Mouse (Mus musculus) splenic B cell, adult 2 months (primary cell): ENCODE data around the gene Gjc1.

Experiments
- DNase-seq: peaks from one replicate; pipeline ENCODE4 v3.0.0-alpha.2; 2011; ENCODE audit warnings: low read depth, low spot score
- H3K27me3 ChIP-seq: 2 replicates; pipeline ENCODE4 v1.6.1; 2012; ENCODE audit warnings: mild to moderate bottlenecking, low read length, moderate library complexity, mixed read lengths; ENCODE audit not compliant: control insufficient read depth, poor library complexity, insufficient read depth, severe bottlenecking
- H3K36me3 ChIP-seq: 2 replicates; pipeline ENCODE4 v1.6.1; 2012; ENCODE audit warnings: mild to moderate bottlenecking, low read length, moderate library complexity, mixed read lengths; ENCODE audit not compliant: control insufficient read depth, poor library complexity, insufficient read depth, severe bottlenecking

Gjc1 gene

DNA sequence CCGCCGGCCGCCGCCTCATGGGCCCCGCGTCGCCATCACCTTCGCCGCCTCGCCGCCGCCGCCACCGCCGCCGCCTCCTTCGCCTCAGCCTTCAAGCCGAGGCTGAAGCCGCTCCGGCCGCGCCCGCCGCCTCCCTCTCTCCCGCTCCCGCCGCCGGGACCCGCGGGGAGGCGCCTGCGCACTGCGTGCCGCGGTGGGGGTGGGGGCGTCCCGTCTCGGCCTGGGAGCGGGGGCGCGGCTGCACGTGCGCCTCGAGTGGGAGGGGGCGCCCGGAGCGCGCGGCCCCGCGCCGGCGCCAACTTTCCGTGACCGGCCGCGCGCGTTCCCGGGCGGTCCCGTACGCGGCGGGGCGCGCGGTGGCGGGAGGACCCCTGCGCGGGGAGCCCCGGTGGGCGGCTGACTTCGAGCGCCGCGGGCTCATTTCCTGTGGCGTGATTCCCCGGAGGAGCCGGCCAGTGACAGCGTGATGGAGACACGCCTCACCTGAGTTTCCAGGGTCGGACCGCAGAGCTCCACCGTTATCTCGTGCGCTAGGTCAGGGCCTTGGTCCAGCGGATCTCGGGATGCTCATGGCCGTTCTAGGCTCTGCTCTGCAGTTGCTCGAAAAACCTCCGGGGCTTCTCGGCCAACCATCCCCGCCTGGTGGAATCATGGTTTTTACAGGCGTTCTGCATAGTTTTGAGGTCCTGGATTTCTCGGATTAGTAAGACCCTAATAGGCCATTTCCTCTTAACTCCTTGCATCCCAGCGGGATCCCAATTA is at the start of gene Gjc1:
Gene Gjc1 (minus strand): TSS at position 680 of the 762 bp plus-strand sequence.
- H3K36me3 ChIP-seq: no peaks in the 10 kb centered on the region
- peaks cover 4% of the 10 kb centered on the region for H3K27me3 ChIP-seq
- DNase-seq: peak; percentile 30

DNA sequence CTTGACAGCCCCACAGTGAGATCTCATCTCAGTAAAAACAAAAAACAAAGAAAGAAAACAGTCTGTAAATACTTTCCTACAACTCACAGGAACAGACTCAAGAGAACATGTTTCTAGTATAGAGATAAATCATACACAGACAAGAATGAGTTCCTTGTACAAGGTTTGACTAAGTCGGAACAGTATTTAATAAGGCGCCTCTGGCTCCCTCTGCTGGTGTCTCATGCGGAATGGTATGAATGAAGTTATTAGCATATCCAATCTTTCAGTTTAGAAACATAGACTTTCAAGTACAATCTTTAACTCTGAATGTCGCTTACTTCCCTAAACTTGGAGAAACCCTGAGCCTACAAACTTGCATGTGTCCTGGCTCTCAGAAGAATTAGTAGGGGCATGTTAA is 44.8 kb upstream of the Gjc1 start:
- DNase-seq: peak; percentile 63
- Histone ChIP-seq H3K27me3 (no peaks in the 10 kb centered on the region), H3K36me3 (peaks cover 18% of the 10 kb centered on the region)

DNA sequence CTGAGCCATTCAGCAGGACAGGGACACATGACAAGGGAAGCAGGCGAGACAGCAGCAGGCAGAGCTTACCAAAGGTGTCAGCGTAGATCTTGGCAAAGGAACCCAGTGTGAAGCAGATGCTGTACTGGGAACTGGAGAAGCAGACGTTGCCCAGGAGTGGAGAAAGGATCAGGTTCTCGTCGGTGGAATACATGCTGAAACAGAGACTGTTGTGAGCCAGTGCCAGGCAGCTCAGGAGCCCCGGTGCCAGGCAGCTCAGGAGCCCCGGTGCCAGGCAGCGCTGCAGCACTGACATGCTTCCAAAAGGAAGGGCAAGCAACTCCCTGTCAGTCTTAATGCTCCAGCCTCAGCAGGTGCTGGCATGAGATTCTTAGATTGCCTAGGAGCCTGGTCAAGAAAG is 40.4 kb upstream of the Gjc1 start:
- H3K27me3 ChIP-seq: no peaks in the 10 kb centered on the region
- DNase-seq: no peak
- H3K36me3 ChIP-seq: peaks cover 6% of the 10 kb centered on the region

GRCm38 (mm10) chr11:102858951-102859350 is 39.5 kb upstream of the Gjc1 start:
- Histone ChIP-seq H3K27me3 (no peaks in the 10 kb centered on the region), H3K36me3 (peaks cover 12% of the 10 kb centered on the region)
- DNase-seq: no peak

DNA sequence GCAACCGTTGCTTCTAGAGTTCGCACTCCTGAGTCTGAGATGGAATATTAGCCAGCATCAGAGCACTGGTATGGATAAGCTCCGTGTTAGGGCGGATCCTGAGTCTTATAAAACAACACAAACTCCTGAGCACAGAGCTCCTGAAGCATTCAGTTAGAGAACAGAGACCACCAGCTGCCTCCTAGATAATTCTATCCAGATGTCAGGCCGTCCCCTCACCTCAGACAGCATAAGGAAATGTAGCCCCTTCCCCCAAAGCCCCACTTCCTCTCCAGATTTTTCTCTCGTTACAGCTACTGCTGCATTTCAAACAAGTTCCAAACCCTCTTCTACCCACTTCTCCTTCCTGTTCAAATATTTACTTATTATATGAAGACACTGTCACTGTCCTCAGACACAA is 36.4 kb upstream of the Gjc1 start:
- DNase-seq: no peak

DNA sequence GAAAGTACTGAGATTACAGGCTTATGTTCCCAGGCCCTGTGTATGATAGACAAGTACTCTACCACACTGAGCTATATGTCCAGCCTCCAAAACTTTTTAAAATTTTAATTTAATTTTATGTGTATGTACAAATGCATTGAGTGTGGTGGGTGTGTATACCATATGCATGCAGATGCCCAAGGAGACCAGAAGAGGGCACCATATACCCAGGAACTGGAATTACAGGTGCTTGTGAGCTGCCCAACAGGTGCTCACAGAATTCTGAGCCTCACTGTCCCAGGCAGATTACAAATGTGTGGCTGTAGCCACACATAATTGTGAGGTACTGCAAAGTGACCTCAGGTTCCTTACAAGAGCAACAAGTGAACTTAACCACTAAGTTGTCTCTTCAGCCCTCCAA is 34.3 kb upstream of the Gjc1 start:
- peaks cover 19% of the 10 kb centered on the region for H3K36me3 ChIP-seq
- DNase-seq: peak; percentile 11
- H3K27me3 ChIP-seq: no peaks in the 10 kb centered on the region

More for the DNA sequence above, 36.4 kb upstream of the Gjc1 start:
- peaks cover 20% of the 10 kb centered on the region for H3K36me3 ChIP-seq
- H3K27me3 ChIP-seq: no peaks in the 10 kb centered on the region

DNA sequence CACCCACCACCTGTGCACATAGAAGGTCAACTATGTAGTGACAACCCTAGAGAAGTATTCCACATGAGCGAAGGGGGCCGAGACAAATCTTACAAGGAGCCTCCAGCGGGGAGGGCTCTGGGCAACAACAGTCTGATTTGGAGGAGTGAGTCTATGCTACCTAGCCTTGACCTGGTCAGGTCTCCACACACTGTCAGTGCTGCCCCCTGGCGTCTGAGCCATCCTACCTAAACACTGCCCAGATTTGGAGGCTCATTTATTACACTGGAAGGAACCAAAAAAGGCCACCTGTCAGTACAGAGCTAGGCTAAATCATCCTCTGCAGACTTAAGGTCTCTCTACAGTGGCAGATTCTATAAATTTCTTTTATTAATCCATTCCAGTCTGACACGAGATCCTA is 32.4 kb upstream of the Gjc1 start:
- peaks cover 29% of the 10 kb centered on the region for H3K36me3 ChIP-seq
- peak; percentile 37 for DNase-seq
- no peaks in the 10 kb centered on the region for H3K27me3 ChIP-seq

- DNase-seq: no peak
- Histone ChIP-seq H3K27me3 (no peaks in the 10 kb centered on the region), H3K36me3 (peaks cover 27% of the 10 kb centered on the region)
Measured at GRCm38 (mm10) chr11:102845926-102846325, 26.4 kb upstream of the Gjc1 start.

DNA sequence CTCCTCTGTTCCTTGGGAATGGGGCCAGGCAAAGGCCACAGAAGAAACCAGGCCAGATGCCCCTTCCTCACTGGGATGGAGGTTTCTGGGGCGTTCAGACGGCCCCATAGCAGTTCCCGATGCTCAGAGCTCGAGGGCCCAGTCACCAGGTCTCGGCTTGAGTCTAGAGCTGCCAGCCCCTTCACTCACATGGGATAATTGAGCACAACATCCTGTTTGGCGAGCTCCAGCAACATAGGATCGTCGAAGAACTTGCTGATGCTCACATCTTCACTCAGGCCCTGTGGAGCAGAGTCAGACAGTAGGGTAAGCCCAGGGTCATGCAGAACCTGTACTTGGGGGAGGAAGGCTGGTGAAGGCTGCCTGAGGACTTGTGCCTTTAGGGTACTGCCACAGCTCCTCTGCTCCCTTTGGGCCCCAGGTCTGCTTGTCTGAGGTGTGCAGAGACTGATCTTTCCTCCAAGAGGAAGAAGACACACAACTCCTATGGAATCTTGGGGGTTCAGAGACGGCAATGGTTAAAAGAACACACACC is 19.2 kb upstream of the Gjc1 start:
- Histone ChIP-seq H3K27me3 (no peaks in the 10 kb centered on the region), H3K36me3 (peaks cover 7% of the 10 kb centered on the region)
- no peak for DNase-seq

- Histone ChIP-seq H3K27me3 (no peaks in the 10 kb centered on the region), H3K36me3 (peaks cover 7% of the 10 kb centered on the region)
- no peak for DNase-seq
Measured at GRCm38 (mm10) chr11:102838126-102838525, 18.6 kb upstream of the Gjc1 start.

DNA sequence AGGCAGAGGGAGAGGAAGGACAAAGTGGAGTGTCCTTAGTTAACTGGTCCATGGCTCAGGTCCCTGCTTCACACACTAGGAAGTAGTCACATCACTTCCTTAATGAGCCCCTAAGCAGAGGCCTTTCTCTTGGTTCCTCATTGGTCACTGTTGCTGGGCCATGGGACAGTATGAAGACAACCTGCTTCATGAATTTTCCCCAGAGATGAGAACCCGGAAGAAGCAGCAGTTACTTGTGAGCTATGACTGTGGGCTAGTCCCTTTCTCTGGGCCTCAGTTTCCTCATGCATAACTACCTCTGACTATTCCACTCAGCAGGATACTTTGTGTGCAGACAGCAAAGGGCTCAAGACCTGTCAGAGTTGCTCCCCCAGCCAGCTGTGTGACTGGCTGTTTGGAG is 17.9 kb upstream of the Gjc1 start:
- Histone ChIP-seq H3K27me3 (no peaks in the 10 kb centered on the region), H3K36me3 (peaks cover 7% of the 10 kb centered on the region)
- no peak for DNase-seq

GRCm38 (mm10) chr11:102836146-102836545 is 16.6 kb upstream of the Gjc1 start:
- Histone ChIP-seq H3K27me3 (no peaks in the 10 kb centered on the region), H3K36me3 (peaks cover 5% of the 10 kb centered on the region)
- DNase-seq: no peak

- no peak for DNase-seq
- no peaks in the 10 kb centered on the region for H3K27me3 ChIP-seq
- H3K36me3 ChIP-seq: peaks cover 5% of the 10 kb centered on the region
Measured at GRCm38 (mm10) chr11:102835549-102835948, 16.0 kb upstream of the Gjc1 start, which contains the start of gene Higd1b. Gene Higd1b (plus strand): TSS chr11:102835849.

DNA sequence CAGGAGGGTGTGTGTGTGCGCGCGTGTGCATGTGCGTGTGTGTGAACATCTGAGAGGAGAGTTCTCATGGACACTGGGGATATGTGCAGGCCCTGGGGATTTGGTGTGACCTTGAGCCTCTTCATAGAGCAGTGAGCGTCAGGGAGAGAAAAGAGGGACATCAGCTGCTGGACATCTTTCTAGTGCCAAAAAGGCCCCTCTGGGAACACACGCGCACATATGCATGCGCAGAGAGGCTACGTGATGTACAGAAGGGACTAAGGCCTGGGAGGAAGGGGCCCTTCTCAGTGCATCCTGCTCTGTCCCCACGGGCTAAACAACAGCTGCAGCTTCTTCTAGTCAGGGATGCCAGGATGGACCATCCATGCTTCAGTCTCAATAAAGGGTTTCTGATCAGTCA is 14.7 kb upstream of the Gjc1 start:
- no peaks in the 10 kb centered on the region for H3K27me3 ChIP-seq
- peaks cover 3% of the 10 kb centered on the region; the same call in 1 of the 2 replicates for H3K36me3 ChIP-seq
- no peak for DNase-seq

- Histone ChIP-seq H3K27me3 (no peaks in the 10 kb centered on the region), H3K36me3 (no peaks in the 10 kb centered on the region)
- no peak for DNase-seq
Measured at GRCm38 (mm10) chr11:102832700-102833297, 13.3 kb upstream of the Gjc1 start.
